Mouse (Mus musculus) urinary bladder, adult 2 months (tissue): ENCODE measurements around the gene Itpr2. TPM values are rescaled to one million over a fixed set of nuclear protein-coding genes. Genes with fewer than 3 reads are reported as not detected.

Experiments used
- DNase-seq: peaks from one replicate; pipeline ENCODE4 v3.0.0; 2022; ENCODE audit warnings: low spot score
- polyA plus RNA-seq: library from polyadenylated mRNA; depleted of rRNA; stranded (reverse); fragments of >200 nt; gene quantifications from 2 replicates; pipeline ENCODE4 v1.2.3, GENCODE M21; 2012

Gene Itpr2
- polyA plus RNA-seq, 1 experiment, result 3.9 TPM

DNA sequence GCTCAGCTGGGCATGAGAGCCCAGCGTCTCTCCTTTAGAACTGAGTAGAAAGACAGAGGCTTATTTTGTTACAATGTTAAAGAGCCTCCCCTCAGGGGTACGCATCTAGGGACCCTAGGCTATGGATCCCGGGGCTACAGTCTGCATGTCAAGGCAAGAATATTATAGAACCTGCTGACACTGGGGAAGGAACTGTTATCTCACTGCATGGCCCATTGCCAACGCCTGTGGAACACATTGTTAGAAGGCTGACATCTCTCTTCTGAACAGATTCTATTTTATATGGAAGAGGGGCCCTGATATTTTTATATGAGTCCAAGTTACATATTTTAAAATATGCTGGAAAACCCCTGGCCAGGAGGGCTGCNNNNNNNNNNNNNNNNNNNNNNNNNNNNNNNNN lies 342.4 kb downstream of the Itpr2 start:
- no peak for DNase-seq

DNA sequence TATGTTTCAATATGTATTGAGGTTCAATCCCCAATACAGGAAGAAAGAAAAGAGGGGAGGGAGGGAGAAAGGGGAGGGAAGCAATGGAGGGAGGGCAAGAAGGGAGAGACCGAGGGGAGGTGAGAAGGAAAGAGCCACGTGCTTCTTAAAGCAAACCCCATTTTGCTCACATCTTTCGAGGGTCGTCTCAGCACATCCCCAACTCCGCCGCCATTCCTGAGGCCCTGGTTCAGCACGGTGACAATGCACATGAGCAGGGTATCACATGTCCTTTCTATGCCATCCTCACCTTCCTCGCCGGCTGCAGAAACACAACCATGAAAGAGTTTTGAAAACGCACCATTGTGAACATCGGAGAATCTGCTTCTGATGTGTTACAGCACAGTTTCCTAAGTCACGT lies 343.3 kb downstream of the Itpr2 start:
- no peak for DNase-seq

DNA sequence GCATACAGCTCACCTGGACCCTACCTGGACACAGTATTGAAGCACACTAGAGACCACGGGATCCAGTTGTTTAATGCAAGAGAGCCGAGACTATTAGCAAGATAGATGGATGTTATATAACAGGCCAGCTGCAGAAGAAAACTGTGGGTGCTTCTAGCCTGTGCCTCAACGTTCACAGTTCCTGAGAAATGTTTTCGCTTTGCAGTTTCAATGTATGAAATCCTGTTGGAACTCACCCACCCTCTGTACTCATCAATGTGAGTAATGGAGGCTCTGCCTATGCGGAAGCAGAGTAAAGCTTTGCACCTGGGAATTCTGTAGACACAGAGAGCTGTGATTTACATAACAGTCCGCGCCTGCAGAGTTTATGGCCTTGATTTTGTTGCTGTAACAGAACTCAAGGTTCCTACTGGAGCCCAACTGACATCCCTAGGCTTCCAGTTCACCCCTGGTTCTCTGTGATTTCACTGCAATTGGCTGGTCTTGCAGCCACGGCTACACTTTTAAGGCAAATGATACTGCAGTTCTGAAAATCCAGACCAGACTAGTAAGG lies 344.0 kb downstream of the Itpr2 start:
- DNase-seq, result no peak

DNA sequence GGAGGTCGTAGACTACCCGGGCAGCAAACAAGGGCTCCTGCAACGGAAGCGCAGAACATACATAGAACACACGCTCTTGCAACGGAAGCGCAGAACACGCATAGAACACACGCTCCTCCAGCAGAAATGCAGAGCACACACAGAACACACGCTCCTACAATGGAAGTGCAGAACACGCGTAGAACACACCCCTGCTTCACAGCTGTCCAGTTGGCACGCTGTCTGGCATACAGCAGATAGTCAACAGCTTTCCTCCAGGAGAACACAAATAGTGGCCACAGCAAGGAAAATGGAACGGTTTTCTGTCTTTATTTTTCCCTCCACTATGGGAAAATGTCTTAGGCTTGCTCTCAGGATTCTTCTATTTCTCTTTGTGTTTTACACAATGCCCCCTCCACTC lies 344.9 kb downstream of the Itpr2 start:
- DNase-seq, result no peak

DNA sequence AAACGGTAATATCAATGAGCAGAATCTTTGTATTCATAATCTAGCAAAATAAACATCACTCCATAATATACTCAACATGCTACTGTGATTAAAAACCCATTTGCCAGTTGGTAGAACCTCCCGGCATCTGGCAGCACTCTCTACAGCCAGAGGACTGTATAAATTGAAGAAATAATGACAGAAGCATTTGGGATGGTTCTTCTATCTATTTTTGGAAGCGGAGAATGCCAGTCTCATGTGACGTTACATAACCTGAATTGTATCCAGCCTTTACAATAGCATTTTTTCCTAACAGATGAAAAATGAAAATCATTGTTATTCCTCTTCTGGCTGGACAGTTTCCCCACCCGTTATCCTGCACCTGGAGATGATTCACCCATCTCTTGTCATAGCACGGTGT lies 345.5 kb downstream of the Itpr2 start:
- DNase-seq, result no peak

DNA sequence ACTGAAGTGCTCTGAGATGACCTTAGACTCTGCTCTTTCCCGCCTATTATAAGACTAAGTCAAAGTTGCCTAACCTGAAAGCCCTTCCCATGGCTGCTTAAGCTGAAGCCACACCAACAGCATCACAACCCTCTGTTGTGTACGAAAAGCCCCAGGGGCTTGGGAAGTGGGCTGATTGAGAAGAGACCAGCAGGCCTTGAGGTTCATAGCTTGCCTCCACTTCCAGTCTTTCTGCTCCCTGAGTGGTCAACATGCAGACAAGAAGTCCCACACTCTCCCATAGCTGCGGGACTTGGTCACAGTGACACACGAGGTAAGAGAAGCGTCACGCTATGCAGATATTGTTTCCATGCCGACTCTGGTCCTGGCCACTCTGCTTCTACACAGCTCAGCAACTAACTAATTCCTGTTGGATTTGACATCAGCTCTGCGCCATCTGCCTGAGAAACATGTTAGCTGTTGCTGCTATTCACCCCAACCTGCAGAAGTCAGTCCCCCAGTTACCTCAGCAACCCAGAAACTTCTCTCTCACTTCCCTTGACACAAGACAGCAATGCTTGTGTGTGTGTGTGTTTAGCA lies 346.8 kb downstream of the Itpr2 start:
- DNase-seq, result no peak

DNA sequence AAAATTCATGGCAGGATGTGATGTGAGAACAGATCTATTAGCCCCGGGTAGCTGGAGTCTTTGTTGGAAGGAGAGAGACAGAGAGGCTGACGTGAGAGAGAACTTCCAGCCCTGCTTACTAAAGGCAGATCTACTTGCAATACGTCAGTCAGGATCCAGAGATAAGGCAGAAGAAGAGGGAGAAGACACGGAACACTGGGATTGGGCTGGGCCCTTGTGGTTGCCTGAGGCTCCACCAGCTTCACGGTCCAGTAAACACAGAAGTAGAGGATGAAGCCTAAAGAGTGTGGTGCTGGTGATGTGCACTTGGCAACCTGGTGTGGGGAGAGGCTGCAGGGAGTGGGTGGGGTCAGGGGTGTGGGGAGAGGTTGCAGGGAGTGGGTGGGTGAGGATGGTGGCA lies 349.2 kb downstream of the Itpr2 start:
- DNase-seq, result no peak

DNA sequence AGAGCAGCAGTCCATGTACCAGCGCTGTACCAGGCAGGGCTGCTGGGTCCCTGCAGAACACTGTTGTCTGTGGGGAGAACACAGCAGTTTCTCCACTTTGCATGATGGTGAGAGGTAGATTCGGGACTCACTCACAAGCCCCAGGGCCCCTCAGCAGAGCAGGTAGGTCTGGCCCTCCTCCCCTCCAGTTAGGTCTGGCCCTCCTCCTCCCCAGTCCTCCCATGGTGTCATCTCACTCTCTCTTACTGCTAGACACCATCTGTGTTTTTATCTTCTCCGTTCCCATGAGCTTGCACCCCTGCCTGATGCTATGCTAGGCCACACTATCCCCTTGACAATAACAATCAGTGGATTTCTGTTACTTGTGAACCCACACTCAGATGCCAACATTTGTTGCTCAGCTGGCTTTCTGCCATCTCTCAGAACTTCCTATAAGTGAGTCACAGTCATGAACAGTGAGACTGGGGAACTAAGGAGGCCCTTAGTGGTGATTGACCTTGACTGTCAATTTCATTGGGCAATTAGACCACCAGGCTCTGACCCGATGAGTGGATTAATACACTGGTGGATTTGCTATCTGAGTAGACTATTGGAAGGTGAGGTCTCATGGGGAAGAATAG lies 360.9 kb downstream of the Itpr2 start:
- DNase-seq, result no peak

DNA sequence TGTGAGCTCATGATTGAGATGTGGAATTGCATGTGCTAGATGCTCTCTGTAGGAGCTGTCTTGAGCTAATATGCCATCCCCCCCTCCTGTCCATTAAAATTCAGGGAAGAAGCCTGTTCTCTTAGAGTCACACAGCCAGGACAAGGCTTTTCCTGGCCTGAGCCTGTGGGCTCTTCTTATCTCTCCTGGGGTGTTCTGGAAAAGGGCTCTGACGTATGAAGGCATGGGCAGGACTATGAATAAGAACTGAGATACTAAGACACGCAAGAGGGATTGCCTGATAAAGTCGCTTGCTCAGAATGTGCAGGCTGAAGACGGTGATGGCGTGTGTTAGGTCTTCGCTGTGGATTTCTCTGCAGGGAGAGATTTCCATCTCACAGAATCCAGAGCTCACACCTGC lies 361.9 kb downstream of the Itpr2 start:
- DNase-seq, result no peak

DNA sequence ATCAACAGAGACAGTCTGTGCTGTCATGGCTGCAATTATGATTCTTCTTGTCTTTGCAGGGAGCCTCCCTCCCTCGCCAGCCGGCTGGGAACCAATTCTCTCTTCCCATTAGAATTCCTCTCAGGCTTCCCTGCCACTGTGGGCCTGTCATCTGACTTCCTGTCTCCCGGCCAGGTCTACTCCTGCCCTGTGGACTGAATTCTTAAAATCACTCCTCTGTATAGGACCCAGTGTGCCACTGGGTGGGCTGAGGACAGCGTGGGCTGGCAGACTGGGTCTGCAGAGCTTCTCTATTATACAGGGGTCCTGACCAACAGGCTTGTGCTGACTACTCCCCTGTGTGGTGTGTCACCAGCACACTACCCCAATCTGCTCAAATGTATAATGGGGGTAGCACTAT lies 365.4 kb downstream of the Itpr2 start:
- no peak for DNase-seq

DNA sequence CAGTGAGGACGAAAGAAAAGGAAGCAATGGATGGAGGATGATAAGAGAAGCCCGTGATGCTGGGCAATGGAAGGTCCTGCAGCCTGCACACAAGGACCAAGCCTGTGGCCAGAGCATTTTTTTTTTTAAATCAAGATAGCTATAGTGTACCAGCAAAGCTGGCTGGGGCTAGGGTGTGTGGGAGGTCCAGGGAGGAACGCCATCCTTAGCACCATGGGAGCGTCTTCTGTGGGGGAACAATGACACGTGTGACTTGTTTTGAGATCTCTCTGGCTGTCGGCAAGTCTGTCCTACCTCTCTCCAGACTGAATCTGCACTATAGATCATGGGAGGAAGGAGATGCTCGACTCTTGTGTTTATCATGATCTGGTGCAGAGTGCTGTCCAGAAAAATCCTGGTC lies 365.8 kb downstream of the Itpr2 start:
- DNase-seq, result no peak

DNA sequence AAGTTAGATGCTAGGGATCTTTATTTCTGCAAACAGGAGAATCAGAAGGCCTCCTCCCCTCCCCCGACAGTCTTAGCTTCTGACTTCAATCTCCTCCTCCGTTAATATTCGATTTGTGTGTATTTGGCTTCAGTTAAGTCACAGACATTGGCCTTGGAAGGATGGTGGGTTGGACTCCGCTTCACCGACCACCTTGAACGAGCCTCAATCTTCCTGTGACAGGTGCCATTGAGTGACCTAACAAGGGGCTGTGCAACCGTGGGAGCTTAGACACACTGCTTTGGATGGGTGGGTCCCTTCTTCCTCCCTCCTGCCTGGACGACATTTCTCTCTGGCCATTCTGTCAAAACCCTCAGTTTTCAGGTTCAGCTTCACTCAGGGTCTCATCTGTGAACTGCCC lies 366.7 kb downstream of the Itpr2 start:
- DNase-seq, result no peak

DNA sequence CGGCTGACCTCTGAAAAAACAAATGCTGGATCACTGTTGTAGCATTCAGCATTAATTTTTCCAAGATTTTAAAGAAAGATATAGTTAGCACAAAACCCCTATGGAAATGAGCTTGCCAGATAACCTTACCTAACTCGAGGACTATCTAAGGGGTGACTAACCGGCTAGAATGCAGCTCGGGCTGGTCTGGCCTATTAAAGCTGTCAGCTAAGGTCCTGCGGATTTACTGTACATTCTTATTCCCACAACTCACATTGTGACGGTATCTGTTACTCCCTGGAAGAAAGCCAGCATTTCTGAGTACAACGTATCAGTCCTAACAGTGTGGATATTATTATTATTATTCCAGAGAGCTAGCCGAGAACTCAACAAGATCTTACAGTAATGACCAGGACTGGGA lies 368.1 kb downstream of the Itpr2 start:
- DNase-seq, result no peak

DNA sequence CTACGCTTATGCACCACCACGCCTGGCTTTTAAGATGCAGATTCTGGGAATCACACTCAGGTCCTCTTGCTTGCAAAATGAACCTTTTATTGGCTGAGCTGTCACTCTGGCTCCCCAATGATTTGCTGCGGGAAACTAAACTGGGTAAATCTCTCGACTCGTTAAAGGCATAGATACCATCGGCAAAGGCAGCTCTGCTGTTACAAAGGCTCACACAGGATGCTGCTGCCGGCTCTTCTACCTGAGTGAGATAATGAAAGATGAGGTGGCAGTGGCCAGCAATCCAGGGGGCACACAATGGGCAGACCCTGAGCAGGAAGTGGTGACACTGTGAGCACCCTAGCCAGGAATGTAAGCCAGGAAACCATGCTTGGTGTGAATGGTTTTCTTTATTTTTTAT lies 373.0 kb downstream of the Itpr2 start:
- no peak for DNase-seq

DNA sequence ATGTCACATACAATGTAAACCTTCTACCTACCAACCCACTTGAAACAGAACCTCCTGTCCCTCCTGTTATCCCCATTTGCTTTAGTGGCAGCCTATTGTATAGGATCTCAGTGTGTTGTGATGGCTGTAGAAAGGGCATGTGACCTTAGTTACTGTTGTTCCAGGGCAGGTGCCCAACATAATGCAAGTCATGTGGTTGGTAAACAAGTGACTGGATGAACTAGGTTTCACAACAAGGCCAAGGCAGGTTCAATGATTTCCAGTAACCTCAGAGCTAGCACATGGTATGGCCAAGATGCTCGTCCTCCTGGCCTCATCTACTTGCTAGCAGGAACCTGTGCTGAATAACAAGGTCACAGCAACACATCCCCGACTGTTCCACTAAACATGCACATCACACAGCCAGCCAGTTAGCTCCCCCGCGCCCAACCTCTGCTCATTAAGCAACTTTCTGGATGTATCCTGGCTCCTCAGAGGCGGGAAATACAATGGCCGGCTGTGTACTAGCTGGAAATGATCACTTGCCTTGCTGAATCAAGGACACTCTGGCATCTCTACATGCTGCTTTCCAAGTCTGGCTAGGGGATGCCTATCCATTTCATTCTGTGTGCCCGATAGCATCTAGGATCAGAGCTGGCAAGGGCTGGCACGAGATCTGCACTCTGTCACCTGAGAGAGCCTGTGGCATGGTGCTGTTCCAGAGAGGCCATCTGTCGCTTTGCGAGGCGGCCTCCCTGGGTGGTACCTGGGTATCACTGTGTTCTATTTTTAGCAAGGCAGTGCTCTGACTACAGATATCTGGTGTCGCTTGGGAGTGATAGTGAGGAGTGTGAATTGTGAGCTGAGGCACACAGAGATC lies 375.0 kb downstream of the Itpr2 start:
- DNase-seq, result peak; percentile 9

DNA sequence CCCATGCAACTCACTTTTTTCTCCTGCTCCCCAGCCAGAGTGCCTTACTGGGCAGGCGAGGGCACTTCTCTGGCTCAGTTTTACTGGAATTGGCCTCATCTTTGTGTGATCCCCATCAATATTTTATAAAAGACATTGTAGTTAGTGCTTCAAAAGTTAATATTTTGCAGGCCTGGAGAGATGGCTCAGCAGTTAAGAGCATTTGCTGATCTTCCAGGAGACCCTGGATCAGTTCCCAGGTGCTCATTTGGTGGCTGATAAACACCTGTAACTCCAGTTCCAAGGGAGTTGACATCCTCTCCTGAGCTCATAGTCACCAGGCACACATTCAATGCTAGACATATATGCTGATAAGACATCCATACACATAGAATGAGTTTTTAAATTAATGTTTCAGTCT lies 376.4 kb downstream of the Itpr2 start:
- no peak for DNase-seq

DNA sequence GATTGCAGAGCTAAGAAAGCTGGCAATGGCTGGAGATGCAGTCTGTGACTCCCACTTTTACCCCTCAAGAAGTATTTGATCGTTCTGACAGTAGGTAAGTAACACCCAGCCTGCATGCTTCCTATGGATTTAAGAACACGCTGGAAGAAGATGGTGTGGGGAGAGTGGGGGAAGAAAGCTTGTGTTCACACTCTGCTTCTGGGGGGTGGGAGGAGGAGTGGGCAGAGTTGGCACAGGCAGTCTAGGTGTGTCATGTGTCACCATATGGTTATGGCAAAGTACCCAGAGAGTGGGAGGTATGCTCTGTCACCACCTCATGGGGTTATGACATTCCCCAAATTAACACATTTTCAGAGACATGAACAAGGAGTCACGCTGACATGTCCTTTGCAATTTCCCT lies 377.5 kb downstream of the Itpr2 start:
- no peak for DNase-seq

DNA sequence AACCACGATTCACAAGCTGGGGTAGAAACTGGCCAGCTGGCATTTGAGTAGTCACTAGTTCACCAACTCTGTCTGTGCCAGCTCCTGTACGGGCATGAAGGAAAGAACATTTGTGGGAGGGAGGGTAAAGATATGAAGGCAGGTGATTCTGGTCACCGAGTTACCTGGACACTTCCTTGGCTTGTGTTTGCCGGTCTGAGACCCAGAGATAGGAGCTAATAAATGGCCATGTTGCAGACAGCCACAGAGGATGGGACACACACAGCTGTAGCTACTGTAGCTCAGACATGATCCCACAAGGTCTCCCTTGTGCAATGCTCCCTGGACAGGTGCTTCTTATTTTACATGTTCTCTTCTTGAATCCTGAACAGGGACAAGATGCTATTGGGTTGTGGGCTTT lies 378.4 kb downstream of the Itpr2 start:
- no peak for DNase-seq

DNA sequence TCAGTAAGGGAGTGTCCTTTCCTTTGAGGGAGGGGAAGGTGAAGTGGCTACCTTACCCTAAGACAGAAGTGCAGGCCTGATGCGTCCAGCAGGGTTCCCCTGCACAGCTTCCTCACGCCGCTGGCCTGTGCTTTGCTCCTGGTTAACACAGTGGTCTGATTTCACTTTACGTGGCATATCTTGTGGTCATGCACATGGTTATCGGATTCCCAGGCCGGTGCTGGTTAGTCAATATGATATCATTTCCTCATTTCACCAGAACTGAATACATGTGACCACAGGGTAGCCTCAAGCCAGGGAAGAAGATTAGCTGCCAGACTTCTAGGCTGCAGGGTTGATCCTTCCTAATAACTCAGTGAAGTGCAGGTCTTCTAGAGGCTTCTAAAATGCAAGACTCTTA lies 381.9 kb downstream of the Itpr2 start:
- no peak for DNase-seq

DNA sequence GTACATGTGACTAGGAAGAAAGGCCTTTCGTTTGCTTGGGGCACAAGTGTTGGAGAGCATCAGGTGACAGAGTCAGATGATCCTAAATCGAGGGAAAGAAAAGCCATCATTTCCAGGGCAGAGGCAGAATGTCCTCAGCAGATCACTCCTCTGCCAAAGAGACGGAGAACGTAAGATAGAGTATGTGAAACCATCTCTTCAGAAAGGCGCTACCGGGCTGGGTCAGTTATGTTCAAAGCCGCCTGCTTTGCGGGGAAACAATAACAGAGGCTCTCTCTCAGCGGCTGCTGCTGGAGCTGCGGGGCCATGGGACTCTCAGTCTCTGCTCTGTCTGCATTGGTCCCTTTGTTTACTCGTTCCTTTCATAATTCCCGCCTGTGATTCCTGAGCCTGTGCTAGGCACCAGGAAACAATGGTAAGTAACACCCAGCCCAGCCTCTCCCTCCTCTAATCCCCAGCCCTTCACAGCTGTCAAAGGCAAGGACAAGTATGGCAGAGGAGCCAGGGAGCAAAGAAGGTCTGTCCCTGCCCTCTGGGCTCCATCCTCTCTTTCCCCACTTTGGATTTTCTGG lies 387.2 kb downstream of the Itpr2 start:
- DNase-seq, result no peak

DNA sequence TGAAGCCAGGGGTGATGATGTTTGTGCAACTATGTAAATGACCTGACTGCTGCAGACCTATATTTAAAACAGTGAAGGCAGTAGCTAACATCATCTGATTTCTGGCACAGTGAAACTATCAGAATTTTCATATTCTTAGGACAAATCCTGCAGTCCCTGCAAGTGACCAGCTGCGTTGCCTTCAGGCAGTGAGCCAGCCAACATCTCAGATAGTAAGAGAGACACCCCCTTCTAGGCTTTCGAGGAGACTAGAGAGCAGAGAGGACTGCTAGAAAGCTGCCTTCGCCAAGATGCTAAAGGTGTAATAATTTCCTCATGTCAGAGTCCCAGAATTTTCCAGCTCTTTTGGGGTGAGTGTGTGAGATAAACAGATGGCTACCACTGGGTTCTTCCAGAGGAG lies 388.0 kb downstream of the Itpr2 start:
- DNase-seq, result no peak

DNA sequence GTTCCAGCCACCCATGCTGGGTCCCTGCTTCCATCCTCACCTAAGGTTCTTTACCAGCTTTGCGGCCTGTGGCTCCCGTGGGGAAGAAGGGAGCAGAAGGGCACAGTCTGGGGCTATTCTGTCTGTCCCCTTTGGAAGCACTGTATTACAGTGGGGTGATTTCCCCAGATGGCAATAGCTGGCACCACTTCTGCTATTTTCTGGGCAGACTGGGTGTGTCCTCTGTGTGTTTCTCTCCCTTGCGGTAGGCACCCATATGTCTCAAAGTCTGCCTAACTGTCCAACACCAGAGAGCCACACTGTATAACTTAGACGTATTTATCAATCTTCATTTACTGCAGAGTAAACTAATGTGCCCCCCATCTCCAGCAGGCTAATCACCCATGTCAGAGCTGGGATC lies 388.9 kb downstream of the Itpr2 start:
- no peak for DNase-seq

DNA sequence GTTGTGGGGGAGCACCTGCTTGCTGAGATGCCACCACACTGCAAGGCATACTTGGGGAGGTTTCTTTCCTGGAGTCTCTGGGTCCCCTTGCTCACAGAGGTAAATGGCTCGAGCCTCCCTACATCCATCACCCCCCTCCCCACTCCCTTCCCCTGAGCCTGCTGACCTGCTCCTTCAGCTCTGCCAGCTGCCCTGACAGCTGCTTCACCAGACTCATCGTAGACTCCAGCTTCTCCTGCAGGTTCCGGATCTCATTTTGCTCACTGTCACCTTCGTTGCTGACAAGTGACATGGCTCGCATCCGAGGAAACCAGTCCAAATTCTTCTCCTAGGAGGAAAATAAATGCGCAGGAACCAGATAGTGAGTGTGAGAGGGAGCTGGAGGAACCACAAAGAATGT lies 389.8 kb downstream of the Itpr2 start:
- no peak for DNase-seq
